Mouse (Mus musculus) forebrain, embryonic 16.5 days (tissue): ENCODE measurements around the gene Elk1. TPM values are rescaled to one million over a fixed set of nuclear protein-coding genes. Genes with fewer than 3 reads are reported as not detected.

Experiments
- ATAC-seq: fragments of 200-750 bp; cut with Nextera tagmentation; 2 replicates; pipeline ENCODE4 v1.8.0; 2017; ENCODE audit warnings: mild to moderate bottlenecking, moderate library complexity
- H3K27ac ChIP-seq: fragments of 300-500 bp; sonication (generic); 2 replicates; pipeline ENCODE4 v1.5.1; 2014; ENCODE audit warnings: low read length, control low read depth
- H3K27me3 ChIP-seq: fragments of 300-500 bp; sonication (generic); replicated peaks from 2 replicates; pipeline ENCODE4 v1.6.1; 2014; ENCODE audit warnings: low read length; ENCODE audit not compliant: control insufficient read depth, insufficient read depth
- H3K36me3 ChIP-seq: fragments of 300-500 bp; sonication (generic); 2 replicates; pipeline ENCODE4 v1.6.1; 2014; ENCODE audit not compliant: control insufficient read depth, insufficient read depth
- H3K4me1 ChIP-seq: fragments of 300-500 bp; sonication (generic); replicated peaks from 2 replicates; pipeline ENCODE4 v1.6.1; 2014; ENCODE audit warnings: low read length; ENCODE audit not compliant: control insufficient read depth, insufficient read depth
- H3K4me2 ChIP-seq: fragments of 300-500 bp; sonication (generic); 2 replicates; pipeline ENCODE4 v1.6.1; 2014; ENCODE audit warnings: mild to moderate bottlenecking, low read length, control low read depth
- H3K4me3 ChIP-seq: fragments of 300-500 bp; sonication (generic); replicated peaks from 2 replicates; pipeline ENCODE4 v1.5.1; 2014; ENCODE audit warnings: mild to moderate bottlenecking, low read length, control low read depth
- H3K9ac ChIP-seq: fragments of 300-500 bp; sonication (generic); replicated peaks from 2 replicates; pipeline ENCODE4 v1.6.1; 2014; ENCODE audit warnings: low read depth, low read length, control low read depth
- H3K9me3 ChIP-seq: fragments of 300-500 bp; sonication (generic); 2 replicates; pipeline ENCODE4 v1.6.1; 2016; ENCODE audit warnings: low read length; ENCODE audit not compliant: control insufficient read depth
- WGBS: fragments of 180-500 bp; shearing (Covaris S2); extraction: QIAGEN DNeasy Blood & Tissue Kit; methylation state at CpG from one replicate; pipeline ENCODE4 v1.1.7; 2014; 5-methylcytosine and 5-hydroxymethylcytosine counted together
- polyA plus RNA-seq: library from polyadenylated mRNA; unstranded; fragments of >200 nt; fragmentation: Nextera tagmentation; extraction: Ambion mirVana; gene quantifications from 2 replicates; pipeline ENCODE4 v1.2.1, GENCODE M21; 2015

The Elk1 gene
- 24.1 and 27.4 TPM in 2 replicates for polyA plus RNA-seq

- H3K9me3 ChIP-seq = no peaks in the 10 kb centered on the region
- peaks cover 5% of the 10 kb centered on the region for H3K4me1 ChIP-seq
- peak within 1 kb of the TSS; percentile 58 for H3K4me2 ChIP-seq
- H3K27ac ChIP-seq = peak within 1 kb of the TSS; percentile 65
- 13% methylated on average over 12 of the region's 30 CpGs for WGBS
- peak within 1 kb of the TSS; percentile 61 for H3K4me3 ChIP-seq
- H3K36me3 ChIP-seq = no peaks in the 10 kb centered on the region
- peak; percentile 97 for ATAC-seq
- H3K9ac ChIP-seq = peak within 1 kb of the TSS; percentile 74
- H3K27me3 ChIP-seq = no peaks in the 10 kb centered on the region
Observed at GRCm38 (mm10) chrX:20950191-20950880, at the start of gene Elk1. Gene Elk1, minus strand, starts transcription at chrX:20950608.

GRCm38 (mm10) chrX:20980901-20981300 lies 30.5 kb upstream of the Elk1 start:
- no peaks in the 10 kb centered on the region for H3K9me3 ChIP-seq
- ATAC-seq = no peak
- H3K4me2 ChIP-seq = no peak overlapping the region
- H3K27ac ChIP-seq = no peak overlapping the region
- H3K9ac ChIP-seq = no peak overlapping the region
- H3K4me1 ChIP-seq = no peaks in the 10 kb centered on the region
- no peaks in the 10 kb centered on the region for H3K27me3 ChIP-seq
- no peaks in the 10 kb centered on the region for H3K36me3 ChIP-seq
- WGBS = 57% methylated on average over 1 of the region's 1 CpGs
- H3K4me3 ChIP-seq = no peak overlapping the region

- WGBS = 25% methylated on average over 57 of the region's 57 CpGs
- H3K27ac ChIP-seq = peak within 1 kb of the TSS; percentile 69
- peak within 1 kb of the TSS; percentile 55 for H3K9ac ChIP-seq
- peak within 1 kb of the TSS; percentile 47 for H3K4me2 ChIP-seq
- no peaks in the 10 kb centered on the region for H3K36me3 ChIP-seq
- peak; percentile 98 for ATAC-seq
- no peaks in the 10 kb centered on the region for H3K9me3 ChIP-seq
- no peaks in the 10 kb centered on the region for H3K27me3 ChIP-seq
- H3K4me3 ChIP-seq = peak within 1 kb of the TSS; percentile 56
- H3K4me1 ChIP-seq = 0 out of 2 replicates have a peak, but pooled peaks cover 3% of the 10 kb centered on the region
Observed at GRCm38 (mm10) chrX:20961477-20962378, 11.3 kb upstream of the Elk1 start, which contains the start of gene Uxt. Gene Uxt, minus strand, starts transcription at chrX:20962017.

- no peak for ATAC-seq
- WGBS = 14% methylated on average over 4 of the region's 4 CpGs
- Histone ChIP-seq H3K27me3 (no peaks in the 10 kb centered on the region), H3K4me3 (no peak overlapping the region), H3K4me1 (peaks cover 5% of the 10 kb centered on the region), H3K27ac (no peak overlapping the region), H3K9ac (no peak overlapping the region), H3K4me2 (no peak overlapping the region), H3K9me3 (no peaks in the 10 kb centered on the region), H3K36me3 (no peaks in the 10 kb centered on the region)
Observed at GRCm38 (mm10) chrX:20946055-20946454, 4.4 kb downstream of the Elk1 start.

- Histone ChIP-seq H3K4me1 (no peaks in the 10 kb centered on the region), H3K9me3 (no peaks in the 10 kb centered on the region), H3K4me2 (no peak overlapping the region), H3K9ac (no peak overlapping the region), H3K27ac (no peak overlapping the region), H3K36me3 (0 out of 2 replicates have a peak, but pooled peaks cover 9% of the 10 kb centered on the region), H3K4me3 (no peak overlapping the region), H3K27me3 (no peaks in the 10 kb centered on the region)
- ATAC-seq = no peak
- 83% methylated on average over 1 of the region's 1 CpGs for WGBS
Observed at GRCm38 (mm10) chrX:20931963-20932362, 18.4 kb downstream of the Elk1 start.

GRCm38 (mm10) chrX:20931364-20931763 lies 19.0 kb downstream of the Elk1 start, which contains the start of gene Cfp:
Gene Cfp, minus strand, starts transcription at chrX:20931555.
- H3K27me3 ChIP-seq = no peaks in the 10 kb centered on the region
- H3K9ac ChIP-seq = no peak within 1 kb of the TSS
- no peak for ATAC-seq
- no peak within 1 kb of the TSS for H3K27ac ChIP-seq
- no peak within 1 kb of the TSS for H3K4me3 ChIP-seq
- no peaks in the 10 kb centered on the region for H3K4me1 ChIP-seq
- 0 out of 2 replicates have a peak, but pooled peaks cover 9% of the 10 kb centered on the region for H3K36me3 ChIP-seq
- WGBS = 91% methylated on average over 1 of the region's 1 CpGs
- no peak within 1 kb of the TSS for H3K4me2 ChIP-seq
- no peaks in the 10 kb centered on the region for H3K9me3 ChIP-seq

GRCm38 (mm10) chrX:20929859-20930258 lies 20.5 kb downstream of the Elk1 start:
- Histone ChIP-seq H3K27ac (no peak overlapping the region), H3K4me3 (no peak overlapping the region), H3K9me3 (no peaks in the 10 kb centered on the region), H3K4me1 (no peaks in the 10 kb centered on the region), H3K4me2 (no peak overlapping the region), H3K27me3 (no peaks in the 10 kb centered on the region), H3K9ac (no peak overlapping the region), H3K36me3 (0 out of 2 replicates have a peak, but pooled peaks cover 4% of the 10 kb centered on the region)
- ATAC-seq = no peak
- WGBS = 79% methylated on average over 1 of the region's 1 CpGs

- Histone ChIP-seq H3K27ac (no peak overlapping the region), H3K9ac (no peak overlapping the region), H3K27me3 (no peaks in the 10 kb centered on the region), H3K4me3 (no peak overlapping the region), H3K4me2 (no peak overlapping the region), H3K36me3 (0 out of 2 replicates have a peak, but pooled peaks cover 4% of the 10 kb centered on the region), H3K9me3 (no peaks in the 10 kb centered on the region), H3K4me1 (no peaks in the 10 kb centered on the region)
- ATAC-seq = no peak
Observed at GRCm38 (mm10) chrX:20924976-20925375, 25.4 kb downstream of the Elk1 start.

- no peak for ATAC-seq
- Histone ChIP-seq H3K4me1 (peaks cover 9% of the 10 kb centered on the region; the same call in 1 of the 2 replicates), H3K9me3 (no peaks in the 10 kb centered on the region), H3K9ac (no peak overlapping the region), H3K27me3 (no peaks in the 10 kb centered on the region), H3K27ac (no peak overlapping the region), H3K36me3 (no peaks in the 10 kb centered on the region), H3K4me3 (no peak overlapping the region), H3K4me2 (no peak overlapping the region)
- WGBS = 79% methylated on average over 1 of the region's 1 CpGs
Observed at GRCm38 (mm10) chrX:20923506-20923905, 26.9 kb downstream of the Elk1 start.
